Mouse (Mus musculus): ENCODE data around the gene Mtcl1.
"Not testable (repeated sequence)": the region's sequence is repeated elsewhere in the genome, so short reads cannot be mapped to it uniquely, and the experiment has no call there.

DNA sequence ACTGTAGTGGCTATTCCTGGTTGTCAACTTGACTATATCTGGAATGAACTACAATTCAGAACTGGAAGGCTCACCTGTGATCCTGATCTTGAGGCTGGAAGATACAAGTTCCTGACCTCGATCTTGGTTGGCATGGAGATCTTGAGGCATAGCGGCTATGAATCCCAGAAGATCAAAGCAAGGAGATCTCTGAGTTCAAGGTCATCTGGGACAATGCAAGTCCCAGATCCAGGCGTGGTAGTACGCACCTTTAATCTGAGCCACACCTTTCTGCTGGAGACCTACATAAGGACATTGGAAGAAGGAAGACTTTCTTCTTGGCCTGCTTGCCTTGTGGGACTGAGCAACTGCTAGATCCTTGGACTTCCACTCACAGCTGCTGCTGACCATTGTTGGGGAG is 24.9 kb downstream of the Mtcl1 start:
- TF ChIP-seq CTCF (IDR thresholded peaks at IDR 0.05; ENCODE audit: low read depth); EP300 (optimal IDR thresholded peaks at IDR 0.05): not testable (repeated sequence)

Measured in stomach, postnatal 0 days (tissue).